Mouse (Mus musculus) CH12.LX (cell line): ENCODE data around the gene Chst11. TPM values are rescaled to one million over a fixed set of nuclear protein-coding genes. Genes with fewer than 3 reads are reported as not detected.

Experiments used
- DNase-seq: peaks from one replicate; pipeline ENCODE4 v3.0.0-alpha.2; 2013; ENCODE audit errors: extremely low read depth
- H3K27ac ChIP-seq: 2 replicates; pipeline ENCODE4 v1.5.1; 2012; ENCODE audit warnings: low read depth, mild to moderate bottlenecking, control low read depth, moderate library complexity; ENCODE audit not compliant: insufficient read depth
- H3K27me3 ChIP-seq: replicated peaks from 2 replicates; pipeline ENCODE3; 2012; ENCODE audit warnings: inconsistent platforms
- H3K36me3 ChIP-seq, 2 experiments: replicated peaks in 1 of 2; 2 replicates each; pipeline versions ENCODE3 to v1.6.1; 2012; ENCODE audit warnings: inconsistent platforms in 1 of 2, low read length in 1 of 2, mild to moderate bottlenecking in 1 of 2, mixed read lengths in 1 of 2, moderate library complexity in 1 of 2; ENCODE audit not compliant: control insufficient read depth in 1 of 2, insufficient read depth in 1 of 2
- H3K4me1 ChIP-seq, 2 experiments: 2 replicates each; pipeline ENCODE4 v1.6.1; 2012; ENCODE audit warnings: inconsistent platforms in 1 of 2, moderate library complexity in 1 of 2; ENCODE audit not compliant: insufficient read depth in 2 of 2, control insufficient read depth in 1 of 2
- H3K4me2 ChIP-seq: 2 replicates; pipeline ENCODE4 v1.6.1; 2012; ENCODE audit warnings: low read depth, mild to moderate bottlenecking, control low read depth; ENCODE audit not compliant: poor library complexity, insufficient read depth, severe bottlenecking
- H3K4me3 ChIP-seq, 3 experiments: fragments of 150-350 bp in 1 of 3; sonication (generic) in 1 of 3; replicated peaks in 1 of 3; 2 replicates each; pipeline versions ENCODE3 to v1.5.1; 2011 to 2012; ENCODE audit warnings: low read depth in 2 of 3, low read length in 2 of 3, mild to moderate bottlenecking in 2 of 3, moderate library complexity in 2 of 3, control low read depth in 1 of 3, improper control_type of control experiment in 1 of 3, inconsistent platforms in 1 of 3, mixed read lengths in 1 of 3; ENCODE audit not compliant: poor library complexity in 1 of 3
- H3K79me2 ChIP-seq: replicated peaks from 2 replicates; pipeline ENCODE4 v1.6.1; 2012; ENCODE audit warnings: mild to moderate bottlenecking, moderate library complexity; ENCODE audit not compliant: control insufficient read depth, poor library complexity, insufficient read depth, severe bottlenecking; ENCODE audit errors: extremely low read depth
- H3K9ac ChIP-seq: 2 replicates; pipeline ENCODE4 v1.6.1; 2012; ENCODE audit warnings: low read depth, mild to moderate bottlenecking, control low read depth, moderate library complexity; ENCODE audit not compliant: insufficient read depth
- H3K9me3 ChIP-seq: replicated peaks from 2 replicates; pipeline ENCODE3; 2012; ENCODE audit warnings: low read length, inconsistent platforms, mixed read lengths
- BHLHE40 ChIP-seq: IDR thresholded peaks from 2 replicates; pipeline ENCODE4 v1.6.1; 2011; ENCODE audit warnings: mild to moderate bottlenecking, low read depth, low read length, improper control_type of control experiment
- CHD2 ChIP-seq: IDR thresholded peaks from 2 replicates; pipeline ENCODE4 v1.6.1; 2011; ENCODE audit warnings: low read length, improper control_type of control experiment
- CTCF ChIP-seq, 2 experiments: IDR thresholded peaks in 1 of 2; conservative IDR thresholded peaks in 1 of 2; 2 replicates each; pipeline ENCODE4 v1.5.1; 2011 to 2012; ENCODE audit warnings: low read depth in 2 of 2, low read length in 2 of 2, improper control_type of control experiment in 1 of 2, inconsistent platforms in 1 of 2, mild to moderate bottlenecking in 1 of 2, moderate library complexity in 1 of 2
- E2F4 ChIP-seq: IDR thresholded peaks from 2 replicates; pipeline ENCODE4 v1.6.1; 2011; ENCODE audit warnings: low read depth, low read length, improper control_type of control experiment; ENCODE audit not compliant: insufficient replicate concordance
- EP300 ChIP-seq: IDR thresholded peaks from 2 replicates; pipeline ENCODE4 v1.6.1; 2011; ENCODE audit warnings: low read length, improper control_type of control experiment
- ETS1 ChIP-seq: conservative IDR thresholded peaks from 2 replicates; pipeline ENCODE4 v1.6.1; 2012; ENCODE audit warnings: low read depth, mild to moderate bottlenecking, inconsistent platforms, low read length, improper control_type of control experiment, moderate library complexity
- IRF4 ChIP-seq: IDR thresholded peaks from 2 replicates; pipeline ENCODE4 v1.6.1; 2014; ENCODE audit warnings: low read depth, mild to moderate bottlenecking, inconsistent platforms, low read length, improper control_type of control experiment
- MYC ChIP-seq: IDR thresholded peaks from 2 replicates; pipeline ENCODE4 v1.6.1; 2011; ENCODE audit warnings: low read depth, mild to moderate bottlenecking, improper control_type of control experiment, low read length
- NRF1 ChIP-seq: IDR thresholded peaks from 2 replicates; pipeline ENCODE4 v1.6.1; 2014; ENCODE audit warnings: low read depth, mild to moderate bottlenecking, inconsistent platforms, low read length, improper control_type of control experiment, moderate library complexity
- PAX5 ChIP-seq: IDR thresholded peaks from 2 replicates; pipeline ENCODE4 v1.6.1; 2012; ENCODE audit warnings: low read length, inconsistent platforms, mixed read lengths
- POLR2AphosphoS2 ChIP-seq: IDR thresholded peaks from 2 replicates; pipeline ENCODE4 v1.6.1; 2011; ENCODE audit warnings: low read depth, low read length, improper control_type of control experiment
- RAD21 ChIP-seq: IDR thresholded peaks from 2 replicates; pipeline ENCODE4 v1.6.1; 2011; ENCODE audit warnings: low read depth, mild to moderate bottlenecking, low read length, improper control_type of control experiment, moderate library complexity
- RCOR1 ChIP-seq: conservative IDR thresholded peaks from 2 replicates; pipeline ENCODE4 v1.6.1; 2012; ENCODE audit warnings: low read depth, mild to moderate bottlenecking, inconsistent platforms, low read length, improper control_type of control experiment
- SIN3A ChIP-seq: IDR thresholded peaks from 2 replicates; pipeline ENCODE4 v1.6.1; 2012; ENCODE audit warnings: low read length, improper control_type of control experiment, inconsistent platforms
- SMC3 ChIP-seq: IDR thresholded peaks from 2 replicates; pipeline ENCODE4 v1.6.1; 2011; ENCODE audit warnings: low read depth, low read length, improper control_type of control experiment
- TBP ChIP-seq: conservative IDR thresholded peaks from 2 replicates; pipeline ENCODE4 v1.6.1; 2011; ENCODE audit warnings: low read depth, low read length, improper control_type of control experiment
- TCF12 ChIP-seq: IDR thresholded peaks from 2 replicates; pipeline ENCODE4 v1.6.1; 2014; ENCODE audit warnings: low read depth, mild to moderate bottlenecking, inconsistent platforms, low read length, improper control_type of control experiment
- UBTF ChIP-seq: IDR thresholded peaks from 2 replicates; pipeline ENCODE4 v1.6.1; 2012; ENCODE audit warnings: low read depth, mild to moderate bottlenecking, inconsistent platforms, low read length, improper control_type of control experiment, moderate library complexity
- ZC3H11A ChIP-seq: IDR thresholded peaks from 2 replicates; pipeline ENCODE4 v1.6.1; 2012; ENCODE audit warnings: low read depth, mild to moderate bottlenecking, inconsistent platforms, low read length, improper control_type of control experiment
- ZKSCAN1 ChIP-seq: IDR thresholded peaks from 2 replicates; pipeline ENCODE4 v1.6.1; 2012; ENCODE audit warnings: low read depth, inconsistent platforms, low read length, improper control_type of control experiment, borderline replicate concordance
- ZMIZ1 ChIP-seq: IDR thresholded peaks from 2 replicates; pipeline ENCODE4 v1.6.1; 2012; ENCODE audit warnings: low read depth, mild to moderate bottlenecking, inconsistent platforms, low read length, improper control_type of control experiment
- dilution Hi-C: fragments of 300-500 bp; cut with MboI; formaldehyde crosslinking; loops from 2 replicates; pipeline ENCODE4 v1.14.3; 2020; ENCODE audit warnings: low sequenced_read_pairs; ENCODE audit not compliant: extremely low pct_unique_long_range_greater_than_20kb, extremely low pct_ligation_motif_present
- in situ Hi-C: fragments of 300-500 bp; cut with MboI; formaldehyde crosslinking; loops from 3 replicates; pipeline ENCODE4 v1.14.3; 2019; ENCODE audit warnings: low sequenced_read_pairs, low pct_ligation_motif_present, low pct_unique_long_range_greater_than_20kb, mixed read lengths
- polyA plus RNA-seq: library from polyadenylated mRNA; unstranded; fragments of >175 nt; gene quantifications from 2 replicates; pipeline ENCODE4 v1.2.1, GENCODE M21; 2012; ENCODE audit warnings: low read depth; ENCODE audit not compliant: insufficient read length
- total RNA-seq, 2 experiments: library from RNA; depleted of rRNA; stranded (reverse); fragments of 300-350 nt in 1 of 2; fragments of >200 nt in 1 of 2; gene quantifications; 2 replicates each; pipeline ENCODE4 v1.2.3; 2012 to 2014

Chst11 gene
- total and polyA plus RNA-seq, 3 experiments: 3.6 to 5.3 (median 4.5) TPM

DNA sequence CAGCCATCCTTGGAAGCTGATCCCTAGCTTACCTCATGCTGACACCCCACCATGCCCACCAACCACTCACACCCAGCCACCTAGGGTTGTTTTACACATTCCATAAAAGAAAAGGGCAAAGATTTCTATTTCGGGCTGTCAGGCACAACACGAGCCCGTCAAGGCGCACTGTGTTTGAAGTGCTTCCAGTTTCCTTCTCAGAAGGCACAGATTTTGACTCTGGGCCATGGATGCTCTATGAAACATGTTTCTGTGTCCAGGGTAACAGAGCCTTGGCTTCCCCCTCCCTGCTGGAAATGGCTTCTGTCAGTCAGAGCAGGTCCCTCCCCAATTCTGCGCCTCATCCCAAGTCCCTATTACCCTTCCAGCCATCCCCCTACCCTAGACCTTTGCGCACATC, 125.7 kb downstream of the Chst11 start:
- in situ Hi-C loops (no loop called here), dilution Hi-C loops (no loop called here)
- Histone ChIP-seq H3K79me2 (no peaks in the 10 kb centered on the region), H3K27me3 (no peaks in the 10 kb centered on the region), H3K9me3 (no peaks in the 10 kb centered on the region), H3K27ac (no peak overlapping the region), H3K4me1 (no peaks in the 10 kb centered on the region; a peak in 1 of 4 replicates), H3K4me2 (no peak overlapping the region), H3K36me3 (no peaks in the 10 kb centered on the region), H3K9ac (no peak overlapping the region), H3K4me3 (no peak overlapping the region)
- no peak for DNase-seq
- TF ChIP-seq IRF4 (no peak), RCOR1 (no peak)

DNA sequence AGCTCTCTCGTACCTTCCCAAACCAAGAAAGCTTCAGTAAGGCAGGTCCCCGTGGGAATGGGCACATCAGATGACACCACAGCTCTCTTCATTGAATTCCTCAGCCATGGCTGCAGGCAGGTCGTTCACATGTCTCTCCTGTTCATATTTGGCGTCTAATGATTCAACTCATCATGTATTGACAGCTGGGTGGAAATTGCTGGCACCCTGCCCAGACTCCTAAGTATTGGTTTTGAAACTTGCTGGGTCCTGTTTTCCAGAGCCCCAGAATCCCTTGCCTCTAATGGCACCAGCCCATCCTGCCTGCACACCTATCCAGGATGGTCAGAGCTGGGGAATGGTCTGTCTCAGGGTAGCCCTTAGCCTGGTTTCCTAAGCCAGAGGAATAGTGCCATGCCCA, 127.0 kb downstream of the Chst11 start:
- TF ChIP-seq CHD2: no peak
- TF ChIP-seq BHLHE40: no peak
- no peak for TF ChIP-seq ZKSCAN1
- TF ChIP-seq, all 38 proteins: peak for 0
- no peak for DNase-seq
- dilution Hi-C loops: no loop called here
- Histone ChIP-seq H3K4me3 (no peak overlapping the region), H3K27ac (no peak overlapping the region), H3K27me3 (no peaks in the 10 kb centered on the region), H3K79me2 (no peaks in the 10 kb centered on the region), H3K4me1 (no peaks in the 10 kb centered on the region; a peak in 1 of 4 replicates), H3K4me2 (no peak overlapping the region), H3K9me3 (no peaks in the 10 kb centered on the region), H3K9ac (no peak overlapping the region), H3K36me3 (no peaks in the 10 kb centered on the region)
- in situ Hi-C loops: no loop called here

DNA sequence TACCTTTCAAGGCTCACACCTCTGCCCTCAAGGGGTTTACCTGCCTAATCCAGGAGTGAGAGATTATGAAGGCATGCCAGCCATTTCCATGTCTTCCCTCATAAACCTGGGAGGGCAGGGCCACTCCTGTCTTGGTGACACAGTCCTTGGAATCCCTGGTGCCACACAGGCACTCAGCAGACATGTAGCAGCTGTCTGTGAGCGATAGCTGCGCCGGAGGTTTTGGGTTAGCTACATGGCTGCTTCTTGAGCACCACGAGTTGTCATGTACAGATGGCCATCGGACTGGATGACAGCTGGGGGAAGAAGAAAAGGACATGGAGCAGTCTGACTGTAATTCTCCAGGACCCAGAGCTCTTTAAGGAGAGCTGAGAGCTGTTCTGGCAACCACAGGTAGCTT, 129.3 kb downstream of the Chst11 start:
- no peaks in the 10 kb centered on the region; a peak in 1 of 4 replicates for H3K4me1 ChIP-seq
- H3K27me3 ChIP-seq: no peaks in the 10 kb centered on the region
- H3K4me3 ChIP-seq: no peak overlapping the region
- in situ Hi-C loops: no loop called here
- no peaks in the 10 kb centered on the region for H3K36me3 ChIP-seq
- dilution Hi-C loops: no loop called here
- no peak for DNase-seq
- H3K9ac ChIP-seq: no peak overlapping the region
- H3K4me2 ChIP-seq: no peak overlapping the region
- H3K27ac ChIP-seq: no peak overlapping the region
- TF ChIP-seq PAX5 (no peak), E2F4 (no peak), NRF1 (no peak), CTCF (conservative IDR thresholded peaks at IDR 0.05 in 1 of 2, IDR thresholded peaks at IDR 0.05 in 1 of 2; ENCODE audit: low read depth in 2 of 2, low read length in 2 of 2) (no peak), IRF4 (no peak), UBTF (no peak), CHD2 (no peak), ZKSCAN1 (no peak), TCF12 (no peak), EP300 (no peak), MYC (no peak), SMC3 (no peak), SIN3A (no peak), ZMIZ1 (no peak), RAD21 (no peak), ZC3H11A (no peak), TBP (no peak), POLR2AphosphoS2 (no peak), ETS1 (no peak)
- H3K9me3 ChIP-seq: no peaks in the 10 kb centered on the region
- no peaks in the 10 kb centered on the region for H3K79me2 ChIP-seq
